Mouse (Mus musculus) frontal cortex, postnatal 25 days (tissue): ENCODE results near the gene Fam84a.

ENCODE experiments used
- DNase-seq, 2 experiments: peaks; one replicate each; pipeline ENCODE4 v3.0.0; 2022; ENCODE audit warnings: low spot score in 2 of 2

Gene Fam84a

DNA sequence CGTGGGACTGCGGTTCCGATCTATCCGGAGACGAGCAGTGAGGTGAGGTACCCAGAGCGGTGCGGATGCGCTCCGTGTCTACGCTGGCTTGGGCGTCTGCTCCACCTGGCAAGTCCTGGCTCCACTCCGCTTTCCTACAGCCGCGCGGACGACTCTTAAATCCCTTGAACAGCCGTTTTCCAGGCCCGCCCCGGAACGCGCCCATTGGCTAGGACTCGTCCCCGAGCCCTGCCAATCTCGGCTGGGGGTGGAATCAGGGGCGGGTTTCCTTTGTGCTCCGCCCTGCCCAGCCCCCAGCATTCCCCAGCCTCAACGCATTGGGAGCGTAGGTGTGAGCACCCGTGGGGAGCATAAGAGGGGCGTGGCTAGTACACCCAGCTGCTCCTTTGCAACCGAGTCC is at the start of gene Fam84a:
TSS of gene Fam84a (minus strand) at position 134 of the 400 bp plus-strand sequence.
- DNase-seq = peak; percentile 85 to 93

DNA sequence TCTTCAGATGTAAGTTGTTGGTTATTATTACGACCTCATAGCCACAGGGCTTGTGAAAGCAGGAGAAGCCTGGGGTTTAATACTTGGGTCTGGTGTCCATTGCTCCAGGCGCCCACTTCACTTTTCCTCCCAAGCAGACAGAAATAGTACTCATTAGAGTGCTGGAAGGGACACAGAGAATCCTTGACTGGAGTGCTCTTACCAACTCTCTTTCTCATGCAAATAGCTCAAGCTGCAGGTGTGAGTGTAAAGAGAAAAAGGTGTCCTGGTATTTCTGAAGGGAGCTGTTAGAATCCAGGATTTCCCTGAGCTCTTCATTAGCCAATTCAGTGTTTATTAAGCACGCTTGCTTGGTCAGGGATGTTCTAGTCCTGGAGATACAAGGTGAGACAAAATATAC is 43.6 kb upstream of the Fam84a start:
- DNase-seq = no peak

DNA sequence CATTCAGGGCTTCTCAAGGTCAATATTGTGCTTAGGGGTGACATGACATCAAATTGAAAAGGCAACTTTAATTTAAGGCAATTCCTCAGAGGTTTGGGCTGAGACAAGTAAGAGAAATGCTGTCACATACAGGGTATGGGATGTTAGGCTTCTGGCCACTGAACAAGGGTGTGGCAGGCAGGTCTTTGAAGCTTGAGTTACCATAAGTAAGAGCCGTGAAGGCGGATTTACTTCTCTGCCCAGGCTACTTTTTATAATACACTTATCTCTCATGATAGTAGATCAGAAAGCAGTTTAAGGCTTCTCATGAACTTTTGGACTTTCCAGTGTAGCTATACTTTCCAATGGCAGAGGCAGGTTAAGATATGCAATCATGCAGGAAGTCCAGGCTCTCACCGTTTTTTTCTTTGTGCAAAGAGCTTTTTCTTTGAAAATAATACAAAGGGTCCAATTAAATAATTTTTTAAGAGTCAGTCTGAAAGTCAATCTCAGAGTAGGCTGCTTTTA is 34.9 kb upstream of the Fam84a start:
- no peak for DNase-seq

DNA sequence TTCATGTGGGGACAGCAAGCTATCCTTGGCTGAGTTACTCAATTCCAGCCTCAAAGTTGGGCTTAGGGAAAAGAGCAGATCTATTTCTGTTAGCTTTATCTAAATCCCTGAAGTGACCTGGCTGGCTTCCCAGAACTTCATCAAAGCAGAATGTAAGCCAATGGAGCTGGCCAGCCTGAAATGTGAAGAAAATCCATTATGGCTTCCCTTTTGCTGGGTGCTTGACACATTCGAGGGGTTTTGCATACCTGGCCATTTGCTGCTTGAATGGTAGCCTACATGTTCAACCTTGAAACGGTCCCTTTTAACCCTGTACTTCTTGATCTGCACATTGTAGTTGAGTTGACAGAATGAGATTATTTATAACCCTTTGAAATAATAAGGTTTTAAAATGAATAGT is 13.9 kb upstream of the Fam84a start:
- DNase-seq = no peak

DNA sequence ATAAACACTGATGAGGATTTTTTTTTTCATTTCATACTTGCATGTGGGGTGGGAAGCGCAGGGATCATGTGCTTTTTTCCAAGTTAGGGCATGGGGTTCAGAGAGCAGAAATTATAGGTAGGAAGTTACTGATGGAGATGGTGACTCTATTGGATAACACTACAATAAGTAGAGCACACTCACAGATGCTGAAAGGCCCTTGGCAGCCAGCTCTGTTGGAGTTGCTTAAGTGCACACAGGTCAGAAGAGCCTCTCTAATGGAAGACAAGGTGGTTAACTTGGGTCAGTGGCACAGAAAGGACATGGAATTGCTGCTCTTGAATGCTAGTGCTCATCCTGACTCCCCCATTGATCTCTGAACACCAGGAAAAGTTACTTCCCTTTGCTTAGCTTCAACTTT is 13.1 kb upstream of the Fam84a start:
- no peak for DNase-seq

DNA sequence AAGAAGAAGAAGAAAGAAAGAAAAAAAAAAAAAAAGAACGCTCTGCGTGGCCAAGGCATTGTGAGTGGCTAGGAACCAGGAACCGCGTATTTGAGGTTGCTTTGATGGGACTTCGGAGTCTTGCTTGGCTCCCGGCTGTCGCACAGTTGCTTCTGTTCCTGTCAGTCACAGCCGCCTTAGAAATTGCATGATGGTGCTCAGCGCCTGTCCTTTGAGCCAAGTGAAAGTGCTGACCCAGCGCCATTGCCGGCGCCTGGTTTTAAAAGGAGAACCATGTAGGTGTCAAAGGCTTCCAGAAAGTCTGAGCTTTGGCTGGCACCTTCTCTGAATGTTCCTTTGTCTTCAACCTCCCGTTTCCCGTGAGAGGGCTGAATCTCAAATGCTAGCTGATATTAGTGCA is 572 bp upstream of the Fam84a start:
- peak; percentile 28 to 35 for DNase-seq

DNA sequence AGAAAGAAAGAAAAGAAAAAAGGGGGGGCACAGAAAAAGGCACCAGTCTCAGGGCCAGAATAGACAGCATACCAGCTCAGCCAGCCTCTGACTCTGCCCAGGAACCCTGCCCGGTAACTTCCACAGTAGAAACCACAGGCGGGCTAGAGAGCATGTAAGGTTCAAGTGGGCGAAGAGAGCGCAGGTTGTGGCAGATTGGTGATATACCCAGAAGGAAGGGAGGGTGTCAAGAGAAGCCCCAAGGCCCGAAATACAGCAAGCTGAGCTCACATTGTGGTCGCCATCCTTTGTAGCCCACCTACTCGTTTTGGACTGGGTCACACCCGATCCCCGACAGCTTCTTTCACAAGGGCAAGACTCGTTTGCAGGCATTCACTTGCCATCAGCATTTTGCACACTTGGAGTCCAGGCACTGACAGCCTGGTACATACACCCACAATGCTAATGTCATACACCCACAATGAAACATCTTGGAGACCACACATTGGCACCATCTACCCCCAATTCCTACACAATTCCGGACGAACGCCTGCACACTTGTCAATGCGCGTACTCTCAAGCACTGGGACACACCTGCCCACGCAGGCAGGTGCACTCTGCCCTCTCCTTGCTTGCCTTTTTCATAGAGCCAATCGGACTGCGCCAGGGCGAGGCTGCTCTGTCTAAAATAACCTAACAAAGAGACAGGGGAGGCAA is 770 bp downstream of the Fam84a start:
- peak; percentile 32 to 46 for DNase-seq

DNA sequence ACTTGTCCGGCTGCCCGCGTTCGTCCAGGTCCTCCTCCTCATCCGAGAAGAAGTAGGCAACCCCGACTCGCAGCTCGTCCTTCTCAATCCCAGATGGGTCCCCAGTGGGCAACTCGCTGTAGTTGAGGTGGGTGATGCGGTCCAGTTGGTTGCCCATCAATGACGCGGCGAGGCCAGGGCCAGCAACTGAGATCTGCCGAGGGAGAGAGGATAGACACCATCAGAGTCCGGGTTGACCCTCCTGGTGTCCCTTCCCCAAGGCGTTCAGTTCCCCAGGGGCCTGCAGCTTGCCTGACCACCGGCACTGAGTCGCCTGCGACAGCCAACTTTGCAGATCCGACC is 1.3 kb downstream of the Fam84a start:
- peak; percentile 11 to 22 for DNase-seq

DNA sequence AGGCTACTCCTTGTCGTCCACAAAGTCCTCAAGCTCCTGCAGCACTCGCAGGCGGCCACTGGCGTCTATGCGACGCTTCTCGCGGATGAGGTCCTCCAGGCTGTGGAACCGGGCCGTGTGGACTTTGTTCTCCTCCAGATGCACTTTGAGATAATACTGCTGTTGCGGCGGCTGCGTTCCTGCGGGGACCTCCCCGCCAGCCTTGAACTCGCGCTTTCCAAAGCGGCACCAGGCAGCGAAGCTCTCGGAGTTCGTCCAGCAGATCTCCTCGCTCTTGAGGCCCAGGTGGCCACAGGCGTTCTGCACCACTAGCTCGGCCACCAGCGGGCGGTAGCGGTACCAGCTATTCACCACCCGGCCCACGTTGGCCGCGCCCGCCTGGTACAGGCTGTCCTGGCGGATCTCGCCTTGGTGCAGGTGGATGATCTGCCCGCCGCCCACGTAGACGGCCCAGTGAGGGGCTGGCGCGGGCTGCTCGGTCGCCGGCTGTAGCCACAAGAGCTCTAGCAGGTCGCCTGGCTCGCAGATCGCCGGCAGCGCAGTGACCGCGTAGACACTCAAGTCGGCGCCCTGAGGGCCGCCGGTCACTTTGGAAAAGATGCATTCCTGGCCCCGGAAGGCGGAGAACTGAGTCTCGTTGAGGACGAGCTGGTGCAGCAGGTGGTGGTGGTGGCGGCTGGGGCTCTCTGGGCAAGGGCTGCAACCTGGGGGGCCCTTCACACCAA is 1.8 kb downstream of the Fam84a start:
- DNase-seq = peak; percentile 68 to 74

DNA sequence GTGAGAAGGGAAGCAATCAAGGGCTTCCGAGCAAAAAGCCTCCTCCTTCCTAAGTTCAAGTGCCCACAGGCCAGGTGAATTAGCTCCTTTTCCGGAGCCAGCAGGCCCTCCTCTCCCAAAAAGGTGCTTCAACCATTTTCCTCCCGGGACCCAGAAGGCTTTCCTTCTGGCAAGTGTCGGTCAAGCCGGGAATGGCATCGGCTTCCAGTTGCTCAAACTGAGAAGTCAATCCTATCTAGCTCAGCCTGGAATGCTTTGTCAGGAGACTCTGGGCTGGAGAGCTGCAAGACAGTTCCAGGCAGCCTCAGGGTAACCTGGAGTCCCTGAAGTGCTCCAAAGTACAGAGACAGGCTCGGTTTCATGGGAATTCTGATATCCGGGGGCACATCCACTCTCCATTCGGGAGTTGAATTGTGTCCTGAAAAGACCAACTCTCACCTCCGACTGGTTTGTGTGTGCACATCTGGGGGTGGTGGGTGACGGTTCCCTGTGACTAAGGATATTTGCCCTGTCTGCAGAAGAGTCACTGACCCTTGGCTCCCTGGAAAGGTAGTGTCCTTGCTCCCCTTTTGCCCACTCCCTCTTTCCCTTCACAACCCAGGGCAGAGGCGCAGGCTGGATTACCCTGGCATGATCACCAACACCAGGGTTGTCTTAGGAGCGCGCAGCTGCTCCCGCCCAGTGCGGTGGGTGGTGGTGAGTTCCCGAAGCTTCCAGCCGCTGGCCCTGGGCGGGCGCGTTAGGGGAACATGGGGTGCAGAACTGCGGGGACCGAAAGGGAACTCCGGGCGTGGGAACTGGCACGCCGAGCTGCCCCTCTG is 2.6 kb downstream of the Fam84a start:
- peak in 1 of 2 experiments; percentile 6 for DNase-seq

DNA sequence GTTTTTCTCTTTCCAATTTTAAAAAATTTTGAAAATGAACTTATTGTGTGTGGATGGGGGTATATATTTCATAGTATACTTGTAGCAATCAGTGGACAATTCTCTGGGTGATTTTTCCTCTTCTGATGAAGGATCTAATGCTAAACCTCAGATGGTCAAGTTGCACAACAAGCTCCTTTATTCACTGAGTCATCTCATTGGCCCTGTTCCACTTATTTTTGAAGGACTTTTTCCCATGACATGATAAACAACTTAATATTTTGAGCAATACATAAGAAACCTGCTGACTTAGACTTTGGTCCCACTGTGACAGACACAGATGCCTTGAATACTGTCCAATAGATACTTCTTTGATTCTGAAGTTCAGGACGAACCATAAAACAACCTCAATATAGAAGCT is 14.8 kb downstream of the Fam84a start:
- no peak for DNase-seq

DNA sequence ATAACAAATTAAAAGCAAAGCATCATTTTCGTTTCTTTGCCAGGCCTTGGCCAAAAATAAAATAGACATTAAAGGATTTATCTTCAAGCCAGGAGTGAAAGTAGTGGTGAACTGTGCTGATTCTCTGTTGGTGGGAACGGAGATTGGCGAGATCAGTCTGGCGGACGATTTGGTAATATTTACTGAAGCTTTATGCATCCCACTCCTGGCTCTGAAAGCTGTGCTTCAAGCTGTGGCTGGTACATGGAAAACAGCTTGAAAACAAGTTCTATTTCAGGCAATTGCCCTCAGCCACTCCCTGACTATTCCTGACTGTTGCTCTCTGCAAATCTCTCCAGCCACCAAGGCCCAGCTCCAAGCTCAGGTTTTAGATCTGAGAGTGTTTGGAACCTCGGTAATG is 37.1 kb downstream of the Fam84a start:
- DNase-seq = no peak

DNA sequence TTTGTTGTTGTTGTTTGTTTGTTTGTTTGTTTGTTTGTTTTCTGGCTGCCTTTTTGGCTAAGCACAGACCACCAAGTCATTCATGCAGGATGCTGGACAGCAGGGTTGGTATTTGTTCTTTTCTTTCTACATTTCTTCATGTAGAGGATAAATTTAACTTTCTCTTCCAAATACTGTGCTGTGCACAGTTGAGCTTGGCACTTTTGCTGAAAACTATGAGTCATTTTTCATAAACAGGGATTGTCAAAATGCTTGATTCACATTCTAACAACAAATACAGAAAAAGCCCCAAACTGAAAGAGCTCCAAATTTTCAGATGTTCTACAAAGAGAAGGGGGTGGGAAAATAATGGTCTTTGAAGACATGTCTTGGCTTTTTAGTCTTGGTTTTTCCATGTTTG is 54.9 kb downstream of the Fam84a start:
- DNase-seq = no peak
